Mouse (Mus musculus): ENCODE measurements at regions not wholly inside any gene's neighbourhood (a gene's known extent, or its start where the extent isn't known, plus 50 kb on each side); places are given as distances from the start of the nearest gene placed in this dataset.
"Not testable (repeated sequence)": the region's sequence is repeated elsewhere in the genome, so short reads cannot be mapped to it uniquely, and the experiment has no call there.

GRCm38 (mm10) chr15:93154022-93154421 lies 121.0 kb downstream of the Gxylt1 start:
- no peak for ATAC-seq
- H3K9me3 ChIP-seq (ENCODE audit: low read length): no peaks in the 10 kb centered on the region
- H3K27ac ChIP-seq (ENCODE audit: low read depth, low read length): no peak overlapping the region
- H3K4me3 ChIP-seq (ENCODE audit: low read depth, low read length): no peak overlapping the region
- H3K27me3 ChIP-seq (ENCODE audit: insufficient read depth, low read length): no peaks in the 10 kb centered on the region
- no peak overlapping the region for H3K9ac ChIP-seq
- 56% methylated on average over 4 of the region's 4 CpGs for WGBS
- TF ChIP-seq CTCF (IDR thresholded peaks at IDR 0.05; ENCODE audit: low read depth): peak; percentile 49
- H3K4me2 ChIP-seq (ENCODE audit: low read depth): no peak overlapping the region
- DNase-seq: peak; percentile 21
- no peaks in the 10 kb centered on the region for H3K4me1 ChIP-seq (ENCODE audit: insufficient read depth)
- H3K36me3 ChIP-seq (ENCODE audit: insufficient read depth): no peaks in the 10 kb centered on the region

- H3K9me3 ChIP-seq (ENCODE audit: low read length): no peaks in the 10 kb centered on the region
- no peak overlapping the region for H3K27ac ChIP-seq (ENCODE audit: low read depth, low read length)
- no peaks in the 10 kb centered on the region for H3K4me1 ChIP-seq (ENCODE audit: insufficient read depth)
- no peak for DNase-seq
- TF ChIP-seq CTCF (IDR thresholded peaks at IDR 0.05; ENCODE audit: low read depth): no peak
- H3K4me2 ChIP-seq (ENCODE audit: low read depth): no peak overlapping the region
- no peak overlapping the region for H3K9ac ChIP-seq
- ATAC-seq: no peak
- 92% methylated on average over 9 of the region's 9 CpGs for WGBS
- no peak overlapping the region for H3K4me3 ChIP-seq (ENCODE audit: low read depth, low read length)
- H3K36me3 ChIP-seq (ENCODE audit: insufficient read depth): no peaks in the 10 kb centered on the region
- no peaks in the 10 kb centered on the region for H3K27me3 ChIP-seq (ENCODE audit: insufficient read depth, low read length)
These were observed 130.1 kb downstream of the Gxylt1 start for GRCm38 (mm10) chr15:93144899-93145298.

GRCm38 (mm10) chr15:93144264-93144663 lies 130.7 kb downstream of the Gxylt1 start:
- ATAC-seq (no peak), DNase-seq (no peak)
- Histone ChIP-seq H3K27ac (ENCODE audit: low read depth, low read length) (no peak overlapping the region), H3K36me3 (ENCODE audit: insufficient read depth) (no peaks in the 10 kb centered on the region), H3K4me2 (ENCODE audit: low read depth) (no peak overlapping the region), H3K9ac (no peak overlapping the region), H3K27me3 (ENCODE audit: insufficient read depth, low read length) (no peaks in the 10 kb centered on the region), H3K4me3 (ENCODE audit: low read depth, low read length) (no peak overlapping the region), H3K9me3 (ENCODE audit: low read length) (no peaks in the 10 kb centered on the region), H3K4me1 (ENCODE audit: insufficient read depth) (no peaks in the 10 kb centered on the region)
- 54% methylated on average over 4 of the region's 4 CpGs for WGBS
- TF ChIP-seq CTCF (IDR thresholded peaks at IDR 0.05; ENCODE audit: low read depth): no peak

- ATAC-seq (peak; percentile 38; the same call in 1 of the 2 replicates), DNase-seq (peak; percentile 50)
- Histone ChIP-seq H3K27ac (ENCODE audit: low read depth, low read length) (no peak overlapping the region; the same call in 1 of the 2 replicates), H3K36me3 (ENCODE audit: insufficient read depth) (no peaks in the 10 kb centered on the region), H3K4me2 (ENCODE audit: low read depth) (peak overlapping the region; percentile 26), H3K4me3 (ENCODE audit: low read depth, low read length) (peak overlapping the region; percentile 17), H3K9ac (no peak overlapping the region), H3K27me3 (ENCODE audit: insufficient read depth, low read length) (no peaks in the 10 kb centered on the region), H3K9me3 (ENCODE audit: low read length) (no peaks in the 10 kb centered on the region), H3K4me1 (ENCODE audit: insufficient read depth) (no peaks in the 10 kb centered on the region)
- no peak for TF ChIP-seq CTCF (IDR thresholded peaks at IDR 0.05; ENCODE audit: low read depth)
- 44% methylated on average over 18 of the region's 18 CpGs for WGBS
These were observed 141.6 kb downstream of the Gxylt1 start for GRCm38 (mm10) chr15:93133379-93133778.

GRCm38 (mm10) chr15:93131056-93131455 lies 143.9 kb downstream of the Gxylt1 start:
- TF ChIP-seq CTCF (IDR thresholded peaks at IDR 0.05; ENCODE audit: low read depth): no peak

GRCm38 (mm10) chr15:93125261-93125660 lies 149.7 kb downstream of the Gxylt1 start:
- Histone ChIP-seq H3K27me3 (ENCODE audit: insufficient read depth, low read length) (no peaks in the 10 kb centered on the region), H3K4me3 (ENCODE audit: low read depth, low read length) (no peak overlapping the region), H3K27ac (ENCODE audit: low read depth, low read length) (no peak overlapping the region), H3K36me3 (ENCODE audit: insufficient read depth) (no peaks in the 10 kb centered on the region), H3K4me1 (ENCODE audit: insufficient read depth) (no peaks in the 10 kb centered on the region), H3K4me2 (ENCODE audit: low read depth) (no peak overlapping the region), H3K9ac (no peak overlapping the region), H3K9me3 (ENCODE audit: low read length) (no peaks in the 10 kb centered on the region)
- no peak for TF ChIP-seq CTCF (IDR thresholded peaks at IDR 0.05; ENCODE audit: low read depth)
- WGBS: 31% methylated on average over 5 of the region's 5 CpGs
- DNase-seq (no peak), ATAC-seq (no peak)

More at GRCm38 (mm10) chr15:93131056-93131455, 143.9 kb downstream of the Gxylt1 start:
- DNase-seq: no peak
- no peak overlapping the region for H3K4me3 ChIP-seq (ENCODE audit: low read depth, low read length)
- no peaks in the 10 kb centered on the region for H3K27me3 ChIP-seq (ENCODE audit: insufficient read depth, low read length)
- no peak for ATAC-seq
- H3K9me3 ChIP-seq (ENCODE audit: low read length): no peaks in the 10 kb centered on the region
- no peak overlapping the region for H3K27ac ChIP-seq (ENCODE audit: low read depth, low read length)
- no peak overlapping the region for H3K9ac ChIP-seq
- H3K4me2 ChIP-seq (ENCODE audit: low read depth): no peak overlapping the region
- H3K4me1 ChIP-seq (ENCODE audit: insufficient read depth): no peaks in the 10 kb centered on the region
- H3K36me3 ChIP-seq (ENCODE audit: insufficient read depth): no peaks in the 10 kb centered on the region

- no peaks in the 10 kb centered on the region for H3K36me3 ChIP-seq (ENCODE audit: insufficient read depth)
- H3K27me3 ChIP-seq (ENCODE audit: insufficient read depth, low read length): no peaks in the 10 kb centered on the region
- 92% methylated on average over 4 of the region's 4 CpGs for WGBS
- H3K9me3 ChIP-seq (ENCODE audit: low read length): no peaks in the 10 kb centered on the region
- no peak overlapping the region for H3K4me2 ChIP-seq (ENCODE audit: low read depth)
- ATAC-seq: no peak
- DNase-seq: no peak
- H3K27ac ChIP-seq (ENCODE audit: low read depth, low read length): no peak overlapping the region
- no peak for TF ChIP-seq CTCF (IDR thresholded peaks at IDR 0.05; ENCODE audit: low read depth)
- H3K9ac ChIP-seq: no peak overlapping the region
- H3K4me3 ChIP-seq (ENCODE audit: low read depth, low read length): no peak overlapping the region
- H3K4me1 ChIP-seq (ENCODE audit: insufficient read depth): no peaks in the 10 kb centered on the region
These were observed 153.8 kb downstream of the Gxylt1 start for GRCm38 (mm10) chr15:93121156-93121555.

- DNase-seq (peak; percentile 46), ATAC-seq (0 out of 2 replicates have a peak, but pooled peaks have one; percentile 54)
- not testable (repeated sequence) for H3K4me3 ChIP-seq (ENCODE audit: low read depth, low read length); H3K4me1 ChIP-seq (ENCODE audit: insufficient read depth); H3K9me3 ChIP-seq (ENCODE audit: low read length); H3K9ac ChIP-seq; H3K27me3 ChIP-seq (ENCODE audit: insufficient read depth, low read length); H3K4me2 ChIP-seq (ENCODE audit: low read depth); H3K27ac ChIP-seq (ENCODE audit: low read depth, low read length); H3K36me3 ChIP-seq (ENCODE audit: insufficient read depth)
- 41% methylated on average over 2 of the region's 2 CpGs for WGBS
These were observed 157.2 kb downstream of the Gxylt1 start for GRCm38 (mm10) chr15:93117806-93118205.
